Mouse (Mus musculus): ENCODE measurements around the gene Stambp. TPM values are rescaled to one million over a fixed set of nuclear protein-coding genes. Genes with fewer than 3 reads are reported as not detected.

The Stambp gene
- total RNA-seq, 1 experiment from 2014 or later = 3.9 TPM

GRCm38 (mm10) chr6:83575609-83576008 lies 3.1 kb upstream of the Stambp start:
- no peak for ATAC-seq (replicated peaks; ENCODE audit: insufficient number of reproducible peaks, low FRiP score, low TSS enrichment, poor library complexity, severe bottlenecking)

- peak; percentile 95 for ATAC-seq (replicated peaks; ENCODE audit: insufficient number of reproducible peaks, low FRiP score, low TSS enrichment, poor library complexity, severe bottlenecking)
Observed at GRCm38 (mm10) chr6:83571840-83572667, 475 bp downstream of the Stambp start.

DNA sequence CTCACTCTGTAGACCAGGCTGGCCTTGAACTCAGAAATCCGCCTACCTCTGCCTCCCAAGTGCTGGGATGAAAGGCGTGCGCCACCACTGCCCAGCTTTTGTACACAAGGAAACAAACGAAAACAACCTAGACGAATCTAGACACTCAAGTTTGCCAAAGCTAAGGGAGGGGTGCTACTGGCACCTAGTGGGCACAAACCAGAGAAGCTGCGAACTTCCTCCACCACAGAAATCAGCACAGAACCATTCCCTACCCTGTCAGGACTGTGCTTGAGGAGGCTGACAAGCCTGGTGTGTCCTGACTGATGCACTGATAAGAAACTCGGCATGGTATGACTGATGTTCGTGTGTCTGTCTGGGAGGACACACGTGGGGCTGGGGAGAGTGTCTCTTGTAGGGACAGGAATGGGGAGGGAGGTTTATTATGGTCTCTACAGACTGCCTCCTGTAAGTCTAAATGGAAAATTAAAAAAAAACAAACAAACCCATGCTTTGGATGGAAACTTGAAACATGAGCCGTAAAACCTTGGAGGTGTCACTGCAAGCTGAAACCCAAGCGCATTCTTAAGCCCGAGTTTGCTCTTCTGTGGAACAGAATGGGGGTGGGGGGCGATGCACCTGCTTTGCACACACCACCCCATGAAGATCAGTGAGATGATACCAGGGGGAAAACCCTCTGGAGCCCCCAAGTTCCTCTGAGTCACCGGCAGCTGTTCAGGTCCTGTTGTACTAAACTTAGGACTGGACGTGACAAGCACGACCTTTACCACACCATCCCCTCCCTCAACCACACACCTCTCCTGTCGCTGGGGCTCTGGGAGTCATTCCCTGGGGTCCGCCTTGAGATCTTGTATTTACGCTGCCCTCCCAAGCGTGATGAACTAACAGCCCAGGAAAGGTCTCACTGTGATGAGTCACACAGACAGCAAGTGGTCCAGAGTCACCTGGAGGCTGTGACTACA lies 3.3 kb downstream of the Stambp start:
- ATAC-seq (replicated peaks; ENCODE audit: insufficient number of reproducible peaks, low FRiP score, low TSS enrichment, poor library complexity, severe bottlenecking) = no peak

DNA sequence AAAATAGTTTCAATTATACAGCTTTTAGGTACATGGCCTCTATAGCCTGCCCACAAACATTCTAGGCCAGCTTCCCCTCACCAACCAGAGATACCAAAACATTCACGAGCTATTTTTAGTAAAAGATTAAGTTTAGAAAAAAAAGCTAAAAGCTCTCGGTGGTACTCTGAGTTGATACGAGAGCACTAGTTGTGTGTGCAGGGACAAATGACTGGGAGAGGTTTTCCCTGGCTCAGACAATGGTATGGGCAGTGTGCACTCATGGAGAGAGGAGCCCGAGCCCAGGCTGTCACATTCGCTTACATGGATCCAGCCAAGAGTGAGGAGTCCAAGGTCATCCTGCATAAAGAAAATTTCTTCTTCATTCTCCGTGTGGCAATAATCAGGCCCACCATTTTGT lies 16.6 kb downstream of the Stambp start:
- ATAC-seq (replicated peaks; ENCODE audit: insufficient number of reproducible peaks, low FRiP score, low TSS enrichment, poor library complexity, severe bottlenecking) = no peak

DNA sequence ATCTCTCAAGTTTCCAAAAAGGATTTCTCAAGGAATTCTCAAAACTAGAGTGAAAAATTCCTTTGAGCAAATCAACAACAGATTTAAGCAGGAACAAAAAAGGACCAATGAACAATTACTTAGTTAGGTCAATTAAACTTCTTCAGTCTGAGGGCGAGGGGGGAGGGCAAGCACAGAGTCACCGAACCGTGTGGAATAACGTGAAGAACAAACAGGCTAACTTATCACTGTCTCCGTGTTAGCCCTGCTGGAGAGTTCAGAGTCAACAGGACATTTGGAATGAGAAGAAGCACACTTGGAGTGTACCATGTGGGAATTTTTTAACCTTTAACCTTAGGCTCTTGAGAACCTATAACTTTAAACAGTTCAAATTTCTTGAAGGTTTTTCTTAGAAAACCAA lies 24.2 kb downstream of the Stambp start:
- ATAC-seq (replicated peaks; ENCODE audit: insufficient number of reproducible peaks, low FRiP score, low TSS enrichment, poor library complexity, severe bottlenecking) = no peak

- ATAC-seq (replicated peaks; ENCODE audit: insufficient number of reproducible peaks, low FRiP score, low TSS enrichment, poor library complexity, severe bottlenecking) = no peak
Observed at GRCm38 (mm10) chr6:83545778-83546177, 26.8 kb downstream of the Stambp start.

DNA sequence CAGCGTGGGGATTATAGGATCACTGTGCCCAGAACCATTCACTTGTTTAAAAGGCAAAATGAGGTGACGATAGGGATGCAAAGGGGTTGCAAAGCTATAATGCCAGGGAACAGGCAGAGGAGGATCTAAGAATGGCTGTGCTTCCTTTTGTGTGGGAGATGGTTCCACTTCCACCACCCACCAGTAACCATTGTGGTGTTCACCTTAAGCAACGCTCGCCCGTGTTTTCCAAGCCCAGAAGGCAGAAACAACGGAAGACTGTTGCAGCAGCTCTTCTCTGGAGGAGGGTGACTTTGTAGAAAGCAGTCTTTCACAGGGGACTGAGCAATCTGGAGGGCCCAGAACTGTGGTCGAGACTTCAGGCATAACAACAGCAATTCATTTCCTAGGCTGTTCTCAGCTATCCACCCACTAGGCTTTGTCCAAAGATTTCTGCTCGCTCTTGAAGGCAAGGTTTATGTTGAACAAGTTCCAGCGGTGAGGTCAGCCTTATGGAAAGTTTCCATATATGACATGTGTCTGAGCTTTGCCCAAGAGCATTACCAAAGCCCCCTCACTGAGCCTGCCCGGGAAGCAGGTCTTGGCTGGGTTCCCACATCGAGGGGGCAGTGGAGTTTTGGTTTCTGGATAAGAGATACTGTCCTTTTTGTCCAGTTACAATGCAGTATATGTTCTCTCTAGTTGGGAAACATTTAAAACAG lies 30.6 kb downstream of the Stambp start:
- ATAC-seq (replicated peaks; ENCODE audit: insufficient number of reproducible peaks, low FRiP score, low TSS enrichment, poor library complexity, severe bottlenecking) = no peak

DNA sequence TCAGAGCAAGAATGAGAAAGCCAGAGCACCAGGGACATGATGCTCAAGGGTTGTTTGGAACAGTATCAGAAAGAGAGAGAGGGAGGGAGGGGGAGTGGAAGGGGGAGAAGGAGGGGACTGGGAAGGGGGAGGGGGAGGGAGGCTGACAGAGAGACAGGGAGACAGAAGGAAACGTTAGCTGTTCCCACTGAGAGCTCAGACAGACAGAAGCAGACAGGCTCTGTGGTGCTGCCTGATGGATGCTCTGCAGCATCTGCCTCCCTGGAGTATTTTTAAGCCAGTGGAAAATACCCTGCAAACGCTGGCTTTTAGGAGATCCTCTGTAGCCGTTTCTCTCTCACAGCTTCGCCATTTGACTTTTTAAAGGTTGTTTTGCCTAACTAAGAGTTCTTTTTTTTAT lies 32.5 kb downstream of the Stambp start:
- no peak for ATAC-seq (replicated peaks; ENCODE audit: insufficient number of reproducible peaks, low FRiP score, low TSS enrichment, poor library complexity, severe bottlenecking)

GRCm38 (mm10) chr6:83536795-83537059 lies 35.8 kb downstream of the Stambp start:
- ATAC-seq (replicated peaks; ENCODE audit: insufficient number of reproducible peaks, low FRiP score, low TSS enrichment, poor library complexity, severe bottlenecking) = no peak

- ATAC-seq (replicated peaks; ENCODE audit: insufficient number of reproducible peaks, low FRiP score, low TSS enrichment, poor library complexity, severe bottlenecking) = no peak
Observed at GRCm38 (mm10) chr6:83536028-83536794, 36.3 kb downstream of the Stambp start, which contains the start of gene Actg2. Gene Actg2, minus strand, starts transcription at chr6:83536265.

DNA sequence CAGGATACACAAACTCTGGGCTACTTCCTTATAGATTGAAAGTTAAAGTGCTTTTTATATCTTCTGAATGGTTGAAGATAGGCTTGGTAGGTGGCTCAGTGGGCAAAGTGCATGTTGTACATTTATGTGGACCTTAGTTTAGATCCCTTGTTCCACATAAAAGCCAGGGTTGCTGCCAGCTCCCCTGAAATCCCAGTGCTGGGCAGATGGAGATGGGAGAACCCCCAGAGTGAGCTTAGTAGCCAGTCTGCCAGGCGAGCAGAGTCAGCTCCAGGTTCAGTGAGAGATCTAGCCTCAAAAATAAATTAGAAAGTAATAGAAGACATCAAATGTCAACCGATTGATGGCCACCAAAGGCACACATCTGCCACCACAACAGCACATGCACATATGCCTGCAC lies 39.9 kb downstream of the Stambp start:
- no peak for ATAC-seq (replicated peaks; ENCODE audit: insufficient number of reproducible peaks, low FRiP score, low TSS enrichment, poor library complexity, severe bottlenecking)

DNA sequence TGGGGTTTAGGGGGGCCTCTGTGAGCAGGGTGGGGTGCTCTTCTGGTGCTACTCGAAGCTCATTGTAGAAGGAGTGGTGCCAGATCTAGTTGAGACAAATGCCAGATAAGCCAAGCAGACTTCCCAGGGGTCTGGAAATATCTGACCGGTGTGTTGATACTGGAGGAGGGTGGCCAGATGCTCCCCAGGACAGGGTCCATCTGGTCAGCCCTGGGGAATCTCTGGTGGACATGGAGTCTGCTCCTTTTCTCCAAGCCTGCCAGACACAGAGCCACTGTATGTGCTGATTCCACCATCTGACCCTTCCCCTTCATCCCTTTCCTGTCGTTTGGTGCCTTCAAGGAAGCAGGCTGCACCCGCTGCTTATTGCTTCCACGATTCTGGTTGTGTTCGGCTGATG lies 49.3 kb downstream of the Stambp start:
- no peak for ATAC-seq (replicated peaks; ENCODE audit: insufficient number of reproducible peaks, low FRiP score, low TSS enrichment, poor library complexity, severe bottlenecking)

DNA sequence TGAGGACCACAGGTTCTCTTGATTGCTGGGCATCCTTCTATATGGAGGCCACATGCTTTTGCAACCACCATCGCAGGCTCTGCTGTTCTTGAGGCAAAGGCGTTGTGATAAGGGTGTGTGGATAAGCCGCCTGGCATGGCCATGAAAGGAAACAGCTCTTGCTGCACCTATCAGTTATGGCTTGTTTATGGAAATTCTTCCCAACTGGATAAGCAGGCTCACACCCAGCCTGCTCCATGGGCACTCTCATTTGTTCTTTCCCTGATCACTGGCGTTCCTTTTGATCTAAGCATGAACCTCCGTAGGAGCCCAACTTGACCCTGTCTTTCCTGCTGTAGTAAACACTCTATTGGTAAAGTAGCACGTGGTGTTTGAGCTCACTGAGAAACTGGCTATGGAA lies 50.7 kb downstream of the Stambp start:
- no peak for ATAC-seq (replicated peaks; ENCODE audit: insufficient number of reproducible peaks, low FRiP score, low TSS enrichment, poor library complexity, severe bottlenecking)

GRCm38 (mm10) chr6:83518637-83519036 lies 53.9 kb downstream of the Stambp start:
- no peak for ATAC-seq (replicated peaks; ENCODE audit: insufficient number of reproducible peaks, low FRiP score, low TSS enrichment, poor library complexity, severe bottlenecking)

DNA sequence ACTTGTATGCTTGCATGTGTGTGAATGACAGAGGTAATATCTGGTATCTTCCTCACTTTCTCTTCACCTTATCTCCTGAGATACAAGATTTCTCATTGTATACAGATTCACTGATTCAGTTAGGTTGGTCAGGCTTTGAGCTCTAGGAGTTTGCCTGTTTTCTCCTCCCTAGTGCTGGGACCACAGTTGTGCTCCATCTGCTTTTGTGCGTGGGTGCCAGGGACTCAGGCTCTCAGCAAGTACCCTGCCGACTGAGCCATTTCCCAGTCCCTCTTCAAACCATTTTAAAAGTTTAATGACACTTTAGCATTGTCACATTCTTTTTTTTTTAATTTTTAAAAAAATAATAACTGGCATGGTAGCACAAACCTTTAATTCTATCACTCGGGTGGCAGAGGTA lies 57.4 kb downstream of the Stambp start:
- no peak for ATAC-seq (replicated peaks; ENCODE audit: insufficient number of reproducible peaks, low FRiP score, low TSS enrichment, poor library complexity, severe bottlenecking)

- ATAC-seq (replicated peaks; ENCODE audit: insufficient number of reproducible peaks, low FRiP score, low TSS enrichment, poor library complexity, severe bottlenecking) = peak; percentile 85
Observed at GRCm38 (mm10) chr6:83512495-83512894, 60.0 kb downstream of the Stambp start.

- ATAC-seq (replicated peaks; ENCODE audit: insufficient number of reproducible peaks, low FRiP score, low TSS enrichment, poor library complexity, severe bottlenecking) = no peak
Observed at GRCm38 (mm10) chr6:83510210-83510609, 62.3 kb downstream of the Stambp start.

DNA sequence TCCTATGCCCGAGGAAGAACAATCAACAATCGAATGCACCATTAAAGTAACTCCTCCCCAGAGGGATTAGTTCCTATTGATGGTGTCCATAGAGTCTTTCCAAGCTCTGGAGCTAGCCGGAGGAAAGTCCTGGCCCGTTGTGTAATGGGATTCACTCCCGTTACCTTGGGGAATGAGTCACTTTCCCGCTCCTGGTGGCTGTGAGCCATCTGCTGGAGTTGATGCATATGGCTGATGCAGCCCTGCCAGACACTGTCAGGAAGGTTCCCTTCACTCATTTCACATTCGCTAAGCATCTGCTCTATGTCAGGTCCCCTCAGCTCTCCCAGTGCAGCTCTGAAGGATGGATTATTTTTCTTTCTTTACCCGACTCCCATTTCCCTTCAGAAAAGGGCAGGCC lies 63.1 kb downstream of the Stambp start:
- no peak for ATAC-seq (replicated peaks; ENCODE audit: insufficient number of reproducible peaks, low FRiP score, low TSS enrichment, poor library complexity, severe bottlenecking)

DNA sequence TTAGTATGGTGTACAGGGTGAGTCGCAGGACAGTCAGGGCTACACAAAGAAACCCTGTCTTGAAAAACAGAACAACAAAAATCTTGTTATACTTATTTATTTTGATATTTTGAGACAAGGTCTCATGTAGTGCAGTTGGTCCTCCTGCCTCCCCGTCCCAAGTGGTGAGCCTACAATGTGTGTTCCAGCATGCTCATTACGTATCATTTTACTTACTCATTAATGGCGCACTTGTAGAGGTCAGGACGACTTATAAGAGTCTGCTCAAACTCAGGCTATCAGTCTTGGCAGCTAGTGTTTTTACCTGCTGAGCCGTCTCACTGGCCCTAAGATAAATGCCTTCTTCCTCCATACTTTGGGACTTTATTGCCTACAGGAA lies 65.4 kb downstream of the Stambp start:
- ATAC-seq (replicated peaks; ENCODE audit: insufficient number of reproducible peaks, low FRiP score, low TSS enrichment, poor library complexity, severe bottlenecking) = no peak
